Mouse (Mus musculus) midbrain, embryonic 13.5 days (tissue): Measurements from ENCODE around the gene Edn2. TPM values are rescaled to one million over a fixed set of nuclear protein-coding genes. Genes with fewer than 3 reads are reported as not detected.
A peak's percentile ranks its signal among the peaks of the same experiment; 100 is the strongest.

Experiments used
- ATAC-seq: fragments of 200-750 bp; cut with Nextera tagmentation; 2 replicates; pipeline ENCODE4 v1.8.0; 2017; ENCODE audit warnings: mild to moderate bottlenecking, moderate TSS enrichment, moderate library complexity
- H3K27ac ChIP-seq: fragments of 300-500 bp; sonication (generic); 2 replicates; pipeline ENCODE4 v1.5.1; 2015; ENCODE audit warnings: inconsistent platforms, mild to moderate bottlenecking, moderate library complexity
- H3K27me3 ChIP-seq: fragments of 300-500 bp; sonication (generic); 2 replicates; pipeline ENCODE4 v1.6.1; 2015; ENCODE audit warnings: mild to moderate bottlenecking, inconsistent platforms
- H3K36me3 ChIP-seq: fragments of 300-500 bp; sonication (generic); 2 replicates; pipeline ENCODE4 v1.6.1; 2015; ENCODE audit warnings: mild to moderate bottlenecking, inconsistent platforms
- H3K4me1 ChIP-seq: fragments of 300-500 bp; sonication (generic); replicated peaks from 2 replicates; pipeline ENCODE4 v1.6.1; 2015; ENCODE audit warnings: inconsistent platforms
- H3K4me2 ChIP-seq: fragments of 300-500 bp; sonication (generic); replicated peaks from 2 replicates; pipeline ENCODE4 v1.6.1; 2015; ENCODE audit warnings: moderate library complexity, mild to moderate bottlenecking, inconsistent platforms
- H3K4me3 ChIP-seq: fragments of 300-500 bp; sonication (generic); replicated peaks from 2 replicates; pipeline ENCODE4 v1.5.1; 2015; ENCODE audit warnings: mild to moderate bottlenecking, inconsistent platforms
- H3K9ac ChIP-seq: fragments of 300-500 bp; sonication (generic); replicated peaks from 2 replicates; pipeline ENCODE4 v1.6.1; 2015; ENCODE audit warnings: mild to moderate bottlenecking, inconsistent platforms
- H3K9me3 ChIP-seq: fragments of 300-500 bp; sonication (generic); 2 replicates; pipeline ENCODE4 v1.6.1; 2016; ENCODE audit warnings: mild to moderate bottlenecking, inconsistent platforms
- WGBS: fragments of 180-500 bp; shearing (Covaris S2); methylation state at CpG from one replicate; pipeline ENCODE4 v1.1.7; 2015; 5-methylcytosine and 5-hydroxymethylcytosine counted together
- polyA plus RNA-seq: library from polyadenylated mRNA; unstranded; fragments of >200 nt; fragmentation: Nextera tagmentation; extraction: Ambion mirVana; gene quantifications from 2 replicates; pipeline ENCODE4 v1.2.1, GENCODE M21; 2015

Edn2 gene
- polyA plus RNA-seq, 1 experiment from 2014 or later = not detected

GRCm38 (mm10) chr4:120141810-120142209 is 19.2 kb upstream of the Edn2 start:
- 79% methylated on average over 1 of the region's 1 CpGs for WGBS
- no peaks in the 10 kb centered on the region for H3K9me3 ChIP-seq
- no peak overlapping the region for H3K9ac ChIP-seq
- no peaks in the 10 kb centered on the region for H3K4me1 ChIP-seq
- H3K27me3 ChIP-seq = no peaks in the 10 kb centered on the region
- H3K27ac ChIP-seq = no peak overlapping the region
- H3K4me3 ChIP-seq = no peak overlapping the region
- H3K4me2 ChIP-seq = no peak overlapping the region
- H3K36me3 ChIP-seq = no peaks in the 10 kb centered on the region
- ATAC-seq = no peak

- no peak overlapping the region for H3K4me3 ChIP-seq
- H3K27ac ChIP-seq = no peak overlapping the region
- 0 out of 2 replicates have a peak, but pooled peaks cover 5% of the 10 kb centered on the region for H3K27me3 ChIP-seq
- no peaks in the 10 kb centered on the region for H3K36me3 ChIP-seq
- no peaks in the 10 kb centered on the region for H3K4me1 ChIP-seq
- ATAC-seq = 0 out of 2 replicates have a peak, but pooled peaks have one; percentile 14
- 82% methylated on average over 9 of the region's 9 CpGs for WGBS
- H3K9me3 ChIP-seq = no peaks in the 10 kb centered on the region
- no peak overlapping the region for H3K9ac ChIP-seq
- H3K4me2 ChIP-seq = no peak overlapping the region
These were observed 18.1 kb upstream of the Edn2 start for GRCm38 (mm10) chr4:120142905-120143304.

GRCm38 (mm10) chr4:120144343-120144742 is 16.7 kb upstream of the Edn2 start:
- H3K4me3 ChIP-seq = no peak overlapping the region
- no peak for ATAC-seq

GRCm38 (mm10) chr4:120145931-120146330 is 15.1 kb upstream of the Edn2 start:
- ATAC-seq = no peak

More at GRCm38 (mm10) chr4:120144343-120144742, 16.7 kb upstream of the Edn2 start:
- 85% methylated on average over 5 of the region's 5 CpGs for WGBS
- H3K4me1 ChIP-seq = peaks cover 11% of the 10 kb centered on the region
- H3K9me3 ChIP-seq = no peaks in the 10 kb centered on the region
- no peaks in the 10 kb centered on the region for H3K36me3 ChIP-seq
- H3K27ac ChIP-seq = no peak overlapping the region
- H3K4me2 ChIP-seq = no peak overlapping the region
- H3K9ac ChIP-seq = no peak overlapping the region
- peaks cover 5% of the 10 kb centered on the region; the same call in 1 of the 2 replicates for H3K27me3 ChIP-seq

GRCm38 (mm10) chr4:120148291-120149141 is 12.5 kb upstream of the Edn2 start:
- H3K4me3 ChIP-seq = peak overlapping the region; percentile 17
- WGBS = 6% methylated on average over 45 of the region's 45 CpGs
- peak; percentile 85 for ATAC-seq

More at GRCm38 (mm10) chr4:120145931-120146330, 15.1 kb upstream of the Edn2 start:
- no peak overlapping the region for H3K27ac ChIP-seq
- H3K9ac ChIP-seq = no peak overlapping the region
- peaks cover 12% of the 10 kb centered on the region; the same call in 1 of the 2 replicates for H3K27me3 ChIP-seq
- H3K4me3 ChIP-seq = no peak overlapping the region
- no peak overlapping the region for H3K4me2 ChIP-seq
- H3K9me3 ChIP-seq = no peaks in the 10 kb centered on the region
- WGBS = 86% methylated on average over 8 of the region's 8 CpGs
- H3K4me1 ChIP-seq = peaks cover 11% of the 10 kb centered on the region
- H3K36me3 ChIP-seq = no peaks in the 10 kb centered on the region

GRCm38 (mm10) chr4:120149142-120149524 is 11.9 kb upstream of the Edn2 start:
- H3K9ac ChIP-seq = peak overlapping the region; percentile 58; the same call in 1 of the 2 replicates
- H3K27ac ChIP-seq = peak overlapping the region; percentile 67
- H3K4me3 ChIP-seq = peak overlapping the region; percentile 17; the same call in 1 of the 2 replicates
- no peaks in the 10 kb centered on the region for H3K36me3 ChIP-seq
- peak overlapping the region; percentile 53 for H3K4me2 ChIP-seq
- whole genome bisulfite sequencing = 28% methylated on average over 3 of the region's 3 CpGs
- ATAC-seq = peak; percentile 64
- H3K4me1 ChIP-seq = peaks cover 11% of the 10 kb centered on the region
- peaks cover 12% of the 10 kb centered on the region; the same call in 1 of the 2 replicates for H3K27me3 ChIP-seq
- H3K9me3 ChIP-seq = no peaks in the 10 kb centered on the region

More at GRCm38 (mm10) chr4:120148291-120149141, 12.5 kb upstream of the Edn2 start:
- Histone ChIP-seq H3K36me3 (no peaks in the 10 kb centered on the region), H3K9ac (peak overlapping the region; percentile 58), H3K4me2 (peak overlapping the region; percentile 53), H3K27ac (peak overlapping the region; percentile 67), H3K9me3 (no peaks in the 10 kb centered on the region), H3K4me1 (peaks cover 11% of the 10 kb centered on the region), H3K27me3 (peaks cover 12% of the 10 kb centered on the region; the same call in 1 of the 2 replicates)

- Histone ChIP-seq H3K9ac (no peak overlapping the region), H3K27me3 (peaks cover 12% of the 10 kb centered on the region; the same call in 1 of the 2 replicates), H3K9me3 (no peaks in the 10 kb centered on the region), H3K27ac (no peak overlapping the region), H3K36me3 (no peaks in the 10 kb centered on the region), H3K4me3 (no peak overlapping the region), H3K4me2 (no peak overlapping the region), H3K4me1 (peaks cover 11% of the 10 kb centered on the region)
- ATAC-seq = no peak
- WGBS = 69% methylated on average over 6 of the region's 6 CpGs
These were observed 10.6 kb upstream of the Edn2 start for GRCm38 (mm10) chr4:120150345-120150920.

- no peaks in the 10 kb centered on the region for H3K36me3 ChIP-seq
- no peak overlapping the region for H3K9ac ChIP-seq
- peaks cover 12% of the 10 kb centered on the region; the same call in 1 of the 2 replicates for H3K27me3 ChIP-seq
- peaks cover 11% of the 10 kb centered on the region for H3K4me1 ChIP-seq
- no peak overlapping the region for H3K27ac ChIP-seq
- H3K9me3 ChIP-seq = no peaks in the 10 kb centered on the region
- H3K4me3 ChIP-seq = no peak overlapping the region
- WGBS = 87% methylated on average over 6 of the region's 6 CpGs
- H3K4me2 ChIP-seq = no peak overlapping the region
- ATAC-seq = no peak
These were observed 9.1 kb upstream of the Edn2 start for GRCm38 (mm10) chr4:120151906-120152305.

- Histone ChIP-seq H3K36me3 (no peaks in the 10 kb centered on the region), H3K9me3 (no peaks in the 10 kb centered on the region), H3K4me1 (peaks cover 11% of the 10 kb centered on the region), H3K27ac (no peak overlapping the region), H3K4me3 (no peak overlapping the region), H3K9ac (no peak overlapping the region), H3K27me3 (peaks cover 9% of the 10 kb centered on the region; the same call in 1 of the 2 replicates), H3K4me2 (no peak overlapping the region)
- ATAC-seq = no peak
- 65% methylated on average over 4 of the region's 4 CpGs for WGBS
These were observed 8.4 kb upstream of the Edn2 start for GRCm38 (mm10) chr4:120152648-120153047.

GRCm38 (mm10) chr4:120153736-120154135 is 7.3 kb upstream of the Edn2 start:
- Histone ChIP-seq H3K27ac (no peak overlapping the region), H3K4me3 (no peak overlapping the region), H3K36me3 (no peaks in the 10 kb centered on the region), H3K27me3 (peaks cover 7% of the 10 kb centered on the region; the same call in 1 of the 2 replicates), H3K9ac (no peak overlapping the region), H3K4me1 (peaks cover 11% of the 10 kb centered on the region), H3K4me2 (no peak overlapping the region), H3K9me3 (no peaks in the 10 kb centered on the region)
- ATAC-seq = no peak
- WGBS = 91% methylated on average over 3 of the region's 3 CpGs

- Histone ChIP-seq H3K9me3 (no peaks in the 10 kb centered on the region), H3K9ac (peak overlapping the region; percentile 28; the same call in 1 of the 2 replicates), H3K27ac (no peak overlapping the region), H3K4me1 (peaks cover 16% of the 10 kb centered on the region), H3K4me2 (no peak overlapping the region), H3K4me3 (no peak overlapping the region), H3K27me3 (no peaks in the 10 kb centered on the region), H3K36me3 (no peaks in the 10 kb centered on the region)
- ATAC-seq = no peak
- 22% methylated on average over 5 of the region's 5 CpGs for WGBS
These were observed 2.2 kb upstream of the Edn2 start for GRCm38 (mm10) chr4:120158714-120159310.

GRCm38 (mm10) chr4:120162586-120162985 is 1.6 kb downstream of the Edn2 start:
- H3K9ac ChIP-seq = no peak overlapping the region
- H3K9me3 ChIP-seq = no peaks in the 10 kb centered on the region
- no peak overlapping the region for H3K4me3 ChIP-seq
- no peaks in the 10 kb centered on the region for H3K36me3 ChIP-seq
- no peak overlapping the region for H3K27ac ChIP-seq
- no peak overlapping the region for H3K4me2 ChIP-seq
- H3K27me3 ChIP-seq = no peaks in the 10 kb centered on the region
- WGBS = 89% methylated on average over 8 of the region's 8 CpGs
- peaks cover 16% of the 10 kb centered on the region for H3K4me1 ChIP-seq
- ATAC-seq = no peak
